Mouse (Mus musculus) retina, postnatal 7 days (tissue): ENCODE measurements around the gene Nabp1.
"Not testable (repeated sequence)": the region's sequence is repeated elsewhere in the genome, so short reads cannot be mapped to it uniquely, and the experiment has no call there.

Source experiments
- DNase-seq: peaks from one replicate; pipeline ENCODE4 v3.0.0-alpha.2; 2012; ENCODE audit warnings: low read depth, low spot score

The Nabp1 gene

GRCm38 (mm10) chr1:51486291-51486690 lies 8.1 kb upstream of the Nabp1 start:
- no peak for DNase-seq

- no peak for DNase-seq
Observed at GRCm38 (mm10) chr1:51480386-51480785, 2.2 kb upstream of the Nabp1 start.

GRCm38 (mm10) chr1:51479691-51480090 lies 1.5 kb upstream of the Nabp1 start:
- DNase-seq: no peak

GRCm38 (mm10) chr1:51479027-51479329 lies 753 bp upstream of the Nabp1 start:
- no peak for DNase-seq

- DNase-seq: no peak
Observed at GRCm38 (mm10) chr1:51477656-51478081, 556 bp downstream of the Nabp1 start.

GRCm38 (mm10) chr1:51476405-51476804 lies 1.8 kb downstream of the Nabp1 start:
- DNase-seq: no peak

- no peak for DNase-seq
Observed at GRCm38 (mm10) chr1:51468077-51468476, 10.1 kb downstream of the Nabp1 start.

GRCm38 (mm10) chr1:51467181-51467580 lies 11.0 kb downstream of the Nabp1 start:
- DNase-seq: no peak

GRCm38 (mm10) chr1:51466385-51466784 lies 11.8 kb downstream of the Nabp1 start:
- DNase-seq: no peak

GRCm38 (mm10) chr1:51465285-51465684 lies 12.9 kb downstream of the Nabp1 start:
- no peak for DNase-seq

GRCm38 (mm10) chr1:51463038-51463437 lies 15.2 kb downstream of the Nabp1 start:
- no peak for DNase-seq

GRCm38 (mm10) chr1:51458731-51459450 lies 19.3 kb downstream of the Nabp1 start:
- peak; percentile 60 for DNase-seq

GRCm38 (mm10) chr1:51458089-51458488 lies 20.1 kb downstream of the Nabp1 start:
- DNase-seq: no peak

- no peak for DNase-seq
Observed at GRCm38 (mm10) chr1:51457249-51457648, 21.0 kb downstream of the Nabp1 start.

GRCm38 (mm10) chr1:51448789-51449188 lies 29.4 kb downstream of the Nabp1 start:
- no peak for DNase-seq

GRCm38 (mm10) chr1:51445854-51446460 lies 32.3 kb downstream of the Nabp1 start:
- DNase-seq: no peak

- DNase-seq: no peak
Observed at GRCm38 (mm10) chr1:51445161-51445853, 32.9 kb downstream of the Nabp1 start.

- DNase-seq: no peak
Observed at GRCm38 (mm10) chr1:51429775-51430174, 48.5 kb downstream of the Nabp1 start.

GRCm38 (mm10) chr1:51426298-51426697 lies 51.9 kb downstream of the Nabp1 start:
- no peak for DNase-seq

- not testable (repeated sequence) for DNase-seq
Observed at GRCm38 (mm10) chr1:51421029-51421428, 57.2 kb downstream of the Nabp1 start.

GRCm38 (mm10) chr1:51418753-51419152 lies 59.5 kb downstream of the Nabp1 start:
- DNase-seq: no peak
